Mouse (Mus musculus) myocyte (in vitro differentiated cells): ENCODE data around the gene Epor.

Experiments used
- CEBPB ChIP-seq: IDR thresholded peaks from 2 replicates; pipeline ENCODE4 v1.6.1; 2011; ENCODE audit warnings: mild to moderate bottlenecking, moderate library complexity; ENCODE audit not compliant: poor library complexity, insufficient read depth, severe bottlenecking
- E2F4 ChIP-seq: IDR thresholded peaks from one replicate; pipeline ENCODE4 v1.6.1; 2011; ENCODE audit warnings: mild to moderate bottlenecking, control low read depth, moderate library complexity; ENCODE audit not compliant: insufficient read depth
- MAX ChIP-seq: IDR thresholded peaks from one replicate; pipeline ENCODE4 v1.6.1; 2011; ENCODE audit warnings: low read depth, mild to moderate bottlenecking, control low read depth
- MYOD1 ChIP-seq, 3 experiments: IDR thresholded peaks; one replicate each; pipeline ENCODE4 v1.6.1; 2011; ENCODE audit warnings: control low read depth in 2 of 3, low read depth in 2 of 3, mild to moderate bottlenecking in 2 of 3, moderate library complexity in 1 of 3; ENCODE audit not compliant: insufficient read length in 2 of 3, control insufficient read depth in 1 of 3
- MYOG ChIP-seq, 3 experiments: IDR thresholded peaks; one replicate each; pipeline ENCODE4 v1.6.1; 2011; ENCODE audit warnings: control low read depth in 2 of 3, low read depth in 2 of 3, mild to moderate bottlenecking in 2 of 3; ENCODE audit not compliant: insufficient read length in 2 of 3, control insufficient read depth in 1 of 3, insufficient read depth in 1 of 3
- POLR2A ChIP-seq: IDR thresholded peaks from one replicate; pipeline ENCODE4 v1.6.1; 2011; ENCODE audit warnings: low read depth, mild to moderate bottlenecking, control low read depth, moderate library complexity; ENCODE audit not compliant: insufficient read length
- POLR2AphosphoS2 ChIP-seq: IDR thresholded peaks from one replicate; pipeline ENCODE4 v1.6.1; 2011; ENCODE audit warnings: low read depth, control low read depth; ENCODE audit not compliant: insufficient read length
- SRF ChIP-seq: IDR thresholded peaks from one replicate; pipeline ENCODE4 v1.6.1; 2011; ENCODE audit warnings: low read depth; ENCODE audit not compliant: control insufficient read depth, insufficient read length
- TCF12 ChIP-seq: IDR thresholded peaks from one replicate; pipeline ENCODE4 v1.6.1; 2011; ENCODE audit warnings: mild to moderate bottlenecking, control low read depth; ENCODE audit not compliant: poor library complexity, insufficient read depth, severe bottlenecking
- TCF3 ChIP-seq: IDR thresholded peaks from one replicate; pipeline ENCODE4 v1.6.1; 2011; ENCODE audit warnings: low read depth, control low read depth; ENCODE audit not compliant: insufficient read length
- USF1 ChIP-seq: IDR thresholded peaks from one replicate; pipeline ENCODE4 v1.6.1; 2011; ENCODE audit warnings: low read depth, mild to moderate bottlenecking, control low read depth, moderate library complexity

- TF ChIP-seq MYOD1 (IDR thresholded peaks at IDR 0.05; ENCODE audit: control insufficient read depth in 1 of 3, insufficient read length in 2 of 3, low read depth in 2 of 3) (no peak), POLR2A (no peak), SRF (no peak), MAX (no peak), MYOG (IDR thresholded peaks at IDR 0.05; ENCODE audit: control insufficient read depth in 1 of 3, insufficient read depth in 1 of 3, insufficient read length in 2 of 3, low read depth in 2 of 3) (no peak), USF1 (no peak), E2F4 (no peak), POLR2AphosphoS2 (no peak), TCF12 (no peak), TCF3 (no peak), CEBPB (no peak)
Observed at GRCm38 (mm10) chr9:21932006-21932405, 31.3 kb downstream of the Epor start.
